Mouse (Mus musculus): ENCODE results near the gene Gm11983.
"Not testable (repeated sequence)": the region's sequence is repeated elsewhere in the genome, so short reads cannot be mapped to it uniquely, and the experiment has no call there.

- TF ChIP-seq CTCF (IDR thresholded peaks at IDR 0.05; ENCODE audit: low read depth, low read length); POLR2A (IDR thresholded peaks at IDR 0.05; ENCODE audit: borderline replicate concordance, low read depth, low read length): not testable (repeated sequence)
Observed at GRCm38 (mm10) chr11:6853366-6853765, 15.9 kb upstream of the Gm11983 start.
